9 mouse cellular contexts compared by ENCODE assay signal in genomic region chr3:90586906-90587305, GRCm38 (mm10). TPM values are rescaled to one million over a fixed set of nuclear protein-coding genes. Genes with fewer than 3 reads are reported as not detected.
A peak's percentile ranks its signal among the peaks of the same experiment; 100 is the strongest.
DNase-seq lines count a peak whose midpoint lies in the region; TF ChIP-seq lines count a peak whose summit lies in the region.
"Had no signal": no experiment of that assay in that cellular context is flagged by ENCODE, and none has a peak within 500 bp of the region (broad histone marks: within the 10 kb centered on the region; RNA-seq: fewer than 3 reads in every experiment).

No protein-coding gene starts in this region.

- no peak for TF ChIP-seq POLR2A in kidney, adult 2 months (IDR thresholded peaks at IDR 0.05; ENCODE audit: low read depth, low read length)

- intact Hi-C loops in gastrocnemius, adult 2 months (cut with DNase I) = loop anchor here (5.0 to 10.0 kb wide), 3 partner anchors 45 to 120 kb away; partner anchors contain the start of gene S100a14

- no peaks in the 10 kb centered on the region for H3K4me1 ChIP-seq in kidney, adult 2 months (ENCODE audit: control insufficient read depth, insufficient read depth, low read length)
- H3K4me1 ChIP-seq: neural tube, embryonic 13.5 days had no signal

- 54% methylated on average over 10 of the region's 10 CpGs for WGBS in kidney, adult 2 months

- H3K27me3 ChIP-seq in kidney, adult 2 months (replicated peaks; ENCODE audit: control insufficient read depth, insufficient read depth, low read length) = no peaks in the 10 kb centered on the region
- H3K27me3 ChIP-seq: neural tube, embryonic 13.5 days had no signal

- DNase-seq in 3134 (ENCODE audit: extremely low read depth, insufficient read length, low spot score) = peak; percentile 98
- DNase-seq in Muller cell, postnatal 12 days (ENCODE audit: inconsistent ontology term) = peak; percentile 99
- DNase-seq in gastrocnemius, adult 2 months = peak; percentile 89
- peak; percentile 24 for DNase-seq in kidney, adult 2 months
- DNase-seq in lung, postnatal 4 days = peak; percentile 82 to 90
- DNase-seq in thymus, adult 18-20 months = peak; percentile 86 to 91
- no peak for DNase-seq in left cerebral cortex, adult 11 months (ENCODE audit: low spot score)
- DNase-seq in layer of hippocampus, adult 9-11 months = no peak

- H3K4me3 ChIP-seq in gastrocnemius, adult 2 months = peak overlapping the region; percentile 37
- no peak overlapping the region for H3K4me3 ChIP-seq in kidney, adult 2 months (ENCODE audit: insufficient read depth, low read depth, low read length)
- H3K4me3 ChIP-seq: neural tube, embryonic 13.5 days had no signal

- no peaks in the 10 kb centered on the region for H3K36me3 ChIP-seq in kidney, adult 2 months (ENCODE audit: control insufficient read depth, insufficient read depth, low read length)
- H3K36me3 ChIP-seq: neural tube, embryonic 13.5 days had no signal

- no peak for TF ChIP-seq CTCF in gastrocnemius, adult 2 months (IDR thresholded peaks at IDR 0.05)
- no peak for TF ChIP-seq CTCF in kidney, adult 2 months (conservative IDR thresholded peaks at IDR 0.05; ENCODE audit: insufficient read depth, insufficient read length, low read depth, low read length)

- peak overlapping the region; percentile 90 for H3K27ac ChIP-seq in gastrocnemius, adult 2 months
- peak overlapping the region; percentile 58 for H3K27ac ChIP-seq in kidney, adult 2 months (ENCODE audit: insufficient read depth, low read depth, low read length)
- H3K27ac ChIP-seq: neural tube, embryonic 13.5 days had no signal

RNA-seq across cellular contexts. Expression of gene S100a2, which starts 3.1 kb away (rescaled TPM):
- not detected for total RNA-seq in gastrocnemius, adult 2 months (2021)
- polyA plus RNA-seq in kidney, adult 2 months (2012; rRNA removed) = not detected in 2 replicates
- polyA plus RNA-seq: neural tube, embryonic 13.5 days had no signal

RNA-seq across cellular contexts. Expression of gene Gm42674, which starts 14.8 kb away (rescaled TPM):
- not detected for total RNA-seq in gastrocnemius, adult 2 months (2021)
- polyA plus RNA-seq in kidney, adult 2 months (2012; rRNA removed) = not detected in 2 replicates
- polyA plus RNA-seq: neural tube, embryonic 13.5 days had no signal

RNA-seq across cellular contexts. Expression of gene S100a4, which starts 16.7 kb away (rescaled TPM):
- total RNA-seq in gastrocnemius, adult 2 months (2021) = 10 to 100 TPM in 1 of 2 experiments, 1 to 10 TPM in 1; 9.5 to 17.4 TPM
- 10.3 and 16.9 TPM in 2 replicates for polyA plus RNA-seq in kidney, adult 2 months (2012; rRNA removed)
- polyA plus RNA-seq: neural tube, embryonic 13.5 days had no signal

RNA-seq across cellular contexts. Expression of gene S100a5, which starts 21.4 kb away (rescaled TPM):
- total RNA-seq in gastrocnemius, adult 2 months (2021) = 1 to 10 TPM in 1 of 2 experiments, not detected in 1; 2.7 TPM
- polyA plus RNA-seq in kidney, adult 2 months (2012; rRNA removed) = not detected in 2 replicates
- polyA plus RNA-seq: neural tube, embryonic 13.5 days had no signal

RNA-seq across cellular contexts. Expression of gene S100a6, which starts 25.8 kb away (rescaled TPM):
- 100 to 1,000 TPM in 1 of 2 experiments, 10 to 100 TPM in 1; 52.2 to 123 TPM for total RNA-seq in gastrocnemius, adult 2 months (2021)
- polyA plus RNA-seq in kidney, adult 2 months (2012; rRNA removed) = 95.8 and 129 TPM in 2 replicates

Comparison
In these comparisons a context has a peak if more than half of its experiments do, and no peak if none do; other contexts are left out.
1. DNase-seq: peak in 3134 (single experiment), Muller cell, postnatal 12 days (single experiment), gastrocnemius, adult 2 months (single experiment), kidney, adult 2 months (single experiment), lung, postnatal 4 days (2 of 2) and thymus, adult 18-20 months (2 of 2); none in left cerebral cortex, adult 11 months (single experiment) and layer of hippocampus, adult 9-11 months (single experiment).